Mouse (Mus musculus) forebrain, embryonic 13.5 days (tissue): ENCODE results near the gene Ccdc110. TPM values are rescaled to one million over a fixed set of nuclear protein-coding genes. Genes with fewer than 3 reads are reported as not detected.

ENCODE experiments used
- ATAC-seq: fragments of 200-750 bp; cut with Nextera tagmentation; 2 replicates; pipeline ENCODE4 v1.8.0; 2017
- H3K27ac ChIP-seq: fragments of 300-500 bp; sonication (generic); 2 replicates; pipeline ENCODE4 v1.5.1; 2015; ENCODE audit warnings: inconsistent platforms, mild to moderate bottlenecking, moderate library complexity
- H3K27me3 ChIP-seq: fragments of 300-500 bp; sonication (generic); 2 replicates; pipeline ENCODE4 v1.6.1; 2015; ENCODE audit warnings: mild to moderate bottlenecking, inconsistent platforms
- H3K36me3 ChIP-seq: fragments of 300-500 bp; sonication (generic); 2 replicates; pipeline ENCODE4 v1.6.1; 2015; ENCODE audit warnings: mild to moderate bottlenecking, inconsistent platforms; ENCODE audit not compliant: poor library complexity, severe bottlenecking
- H3K4me1 ChIP-seq: fragments of 300-500 bp; sonication (generic); 2 replicates; pipeline ENCODE4 v1.6.1; 2015; ENCODE audit warnings: inconsistent platforms
- H3K4me2 ChIP-seq: fragments of 300-500 bp; sonication (generic); 2 replicates; pipeline ENCODE4 v1.6.1; 2015; ENCODE audit warnings: inconsistent platforms, mild to moderate bottlenecking, moderate library complexity
- H3K4me3 ChIP-seq: fragments of 300-500 bp; sonication (generic); 2 replicates; pipeline ENCODE4 v1.5.1; 2015; ENCODE audit warnings: mild to moderate bottlenecking, inconsistent platforms
- H3K9ac ChIP-seq: fragments of 300-500 bp; sonication (generic); 2 replicates; pipeline ENCODE4 v1.6.1; 2015; ENCODE audit warnings: mild to moderate bottlenecking, inconsistent platforms
- H3K9me3 ChIP-seq: fragments of 300-500 bp; sonication (generic); replicated peaks from 2 replicates; pipeline ENCODE4 v1.6.1; 2016; ENCODE audit warnings: inconsistent platforms
- WGBS: fragments of 180-500 bp; shearing (Covaris S2); methylation state at CpG from one replicate; pipeline ENCODE4 v1.1.7; 2015; 5-methylcytosine and 5-hydroxymethylcytosine counted together
- polyA plus RNA-seq: library from polyadenylated mRNA; unstranded; fragments of >200 nt; fragmentation: Nextera tagmentation; extraction: Ambion mirVana; gene quantifications from 2 replicates; pipeline ENCODE4 v1.2.1, GENCODE M21; 2015

Gene Ccdc110
- 0.09 and 0.13 TPM in 2 replicates for polyA plus RNA-seq

DNA sequence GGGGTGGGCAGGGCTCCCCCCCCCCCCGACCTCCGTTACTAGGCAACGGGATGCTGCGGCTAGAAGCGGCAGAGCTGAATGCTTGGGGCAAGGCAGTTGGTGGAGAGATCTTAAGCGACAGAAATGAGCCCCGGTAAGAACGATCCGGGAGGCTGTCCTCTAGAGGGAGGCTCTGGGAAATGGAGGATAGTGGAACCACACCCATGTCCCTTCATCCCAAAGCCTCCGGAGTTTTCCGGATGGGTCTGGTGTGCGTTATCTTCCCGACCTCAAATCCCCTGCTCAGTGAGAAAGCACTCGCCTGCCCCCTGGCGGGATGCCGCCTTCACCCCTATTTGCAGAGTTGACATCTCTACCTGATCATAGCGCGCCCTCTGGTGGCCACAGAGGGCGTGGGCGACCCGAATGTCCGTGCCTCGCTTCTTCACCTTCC is at the start of gene Ccdc110:
TSS of gene Ccdc110 (plus strand) at position 38 of the 433 bp plus-strand sequence.
- H3K27me3 ChIP-seq, result peaks cover 4% of the 10 kb centered on the region; the same call in 1 of the 2 replicates
- no peaks in the 10 kb centered on the region for H3K4me1 ChIP-seq
- 0 out of 2 replicates have a peak, but pooled peaks cover 9% of the 10 kb centered on the region for H3K9me3 ChIP-seq
- peak within 1 kb of the TSS; percentile 14 for H3K9ac ChIP-seq
- H3K4me2 ChIP-seq, result peak within 1 kb of the TSS; percentile 66
- no peak within 1 kb of the TSS for H3K27ac ChIP-seq
- peak within 1 kb of the TSS; percentile 38 for H3K4me3 ChIP-seq
- WGBS, result 1% methylated on average over 23 of the region's 23 CpGs
- peak; percentile 94 for ATAC-seq
- no peaks in the 10 kb centered on the region for H3K36me3 ChIP-seq

DNA sequence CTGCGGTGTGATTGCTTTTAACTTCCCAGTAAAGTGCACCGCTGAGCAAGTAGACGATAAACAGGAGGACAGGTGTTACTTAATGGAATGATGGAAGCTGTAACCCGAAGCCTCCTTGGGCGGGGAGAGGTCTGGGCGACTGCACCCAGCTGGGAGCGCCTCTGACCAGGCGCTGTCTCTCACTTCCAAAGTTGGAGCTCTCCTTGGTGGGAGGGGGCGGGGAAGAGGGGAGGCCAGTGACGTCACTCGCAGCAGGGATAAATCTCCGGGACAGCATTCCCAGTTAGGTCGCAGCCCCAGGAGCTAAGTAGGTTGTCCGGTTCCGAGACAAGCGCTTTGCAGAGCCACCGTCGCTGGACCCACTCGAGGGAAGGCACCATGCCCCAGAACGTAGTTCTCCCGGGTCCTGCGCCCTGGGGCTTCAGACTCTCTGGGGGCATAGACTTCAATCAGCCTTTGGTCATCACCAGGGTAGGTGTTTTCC is 49.2 kb upstream of the Ccdc110 start, which contains the start of gene Pdlim3:
TSS of gene Pdlim3 (plus strand) at position 260 of the 484 bp plus-strand sequence.
- H3K9ac ChIP-seq, result peak within 1 kb of the TSS; percentile 50
- peak within 1 kb of the TSS; percentile 38 for H3K4me3 ChIP-seq
- WGBS, result 1% methylated on average over 22 of the region's 22 CpGs
- ATAC-seq, result 0 out of 2 replicates have a peak, but pooled peaks have one; percentile 55
- H3K36me3 ChIP-seq, result no peaks in the 10 kb centered on the region
- H3K27ac ChIP-seq, result no peak within 1 kb of the TSS
- H3K4me2 ChIP-seq, result peak within 1 kb of the TSS; percentile 81
- H3K9me3 ChIP-seq, result peaks cover under 1% of the 10 kb centered on the region; the same call in 1 of the 2 replicates
- H3K4me1 ChIP-seq, result peaks cover 15% of the 10 kb centered on the region
- peaks cover 22% of the 10 kb centered on the region; the same call in 1 of the 2 replicates for H3K27me3 ChIP-seq

DNA sequence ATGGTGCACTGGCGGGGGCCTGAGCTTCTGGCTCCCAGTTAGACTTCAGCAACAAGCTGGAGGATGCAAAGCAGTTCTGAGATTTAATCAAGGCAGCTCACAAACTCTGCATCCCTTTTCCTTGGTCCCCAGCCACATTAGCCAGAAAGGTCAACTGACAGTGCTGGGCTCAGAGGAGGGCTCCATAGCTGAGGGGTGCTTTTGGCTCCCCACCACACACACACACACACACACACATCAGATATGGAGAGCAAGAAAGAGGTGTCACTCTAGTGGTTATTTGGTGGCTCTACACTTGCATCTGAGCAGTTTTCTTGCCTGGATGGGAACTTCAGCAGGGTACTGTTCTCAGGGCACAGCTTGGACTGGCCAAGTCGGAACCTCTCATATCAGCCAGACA is 48.6 kb upstream of the Ccdc110 start:
- H3K27ac ChIP-seq, result no peak overlapping the region
- H3K4me3 ChIP-seq, result peak overlapping the region; percentile 38
- 34% methylated on average over 2 of the region's 2 CpGs for WGBS
- H3K9ac ChIP-seq, result peak overlapping the region; percentile 50; the same call in 1 of the 2 replicates
- H3K27me3 ChIP-seq, result peaks cover 22% of the 10 kb centered on the region; the same call in 1 of the 2 replicates
- peak overlapping the region; percentile 81 for H3K4me2 ChIP-seq
- H3K9me3 ChIP-seq, result no peaks in the 10 kb centered on the region
- peaks cover 15% of the 10 kb centered on the region for H3K4me1 ChIP-seq
- no peaks in the 10 kb centered on the region for H3K36me3 ChIP-seq
- ATAC-seq, result no peak

DNA sequence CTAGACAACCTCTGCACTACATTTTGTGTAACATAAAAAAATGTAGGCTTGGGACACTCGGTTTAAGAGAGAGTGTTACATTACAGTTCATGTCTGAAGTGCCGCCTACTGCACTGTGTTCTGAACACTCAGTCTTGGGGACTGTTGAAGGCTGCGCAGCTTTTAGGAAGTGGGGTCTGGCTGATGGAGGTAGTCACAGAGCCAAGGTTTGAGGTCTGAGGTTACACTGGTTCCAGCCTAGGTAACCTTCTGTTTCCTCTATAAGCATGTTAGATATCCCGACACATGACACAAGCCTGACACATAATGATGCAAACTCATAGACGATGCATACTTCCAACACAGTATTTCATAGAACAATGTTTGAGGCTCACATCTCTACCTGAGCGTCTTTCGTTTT is 44.7 kb upstream of the Ccdc110 start:
- no peaks in the 10 kb centered on the region for H3K36me3 ChIP-seq
- WGBS, result 97% methylated on average over 7 of the region's 7 CpGs
- no peaks in the 10 kb centered on the region for H3K9me3 ChIP-seq
- ATAC-seq, result no peak
- H3K27me3 ChIP-seq, result 0 out of 2 replicates have a peak, but pooled peaks cover 9% of the 10 kb centered on the region
- peaks cover 9% of the 10 kb centered on the region for H3K4me1 ChIP-seq
- H3K27ac ChIP-seq, result no peak overlapping the region
- no peak overlapping the region for H3K9ac ChIP-seq
- H3K4me3 ChIP-seq, result no peak overlapping the region
- H3K4me2 ChIP-seq, result no peak overlapping the region

DNA sequence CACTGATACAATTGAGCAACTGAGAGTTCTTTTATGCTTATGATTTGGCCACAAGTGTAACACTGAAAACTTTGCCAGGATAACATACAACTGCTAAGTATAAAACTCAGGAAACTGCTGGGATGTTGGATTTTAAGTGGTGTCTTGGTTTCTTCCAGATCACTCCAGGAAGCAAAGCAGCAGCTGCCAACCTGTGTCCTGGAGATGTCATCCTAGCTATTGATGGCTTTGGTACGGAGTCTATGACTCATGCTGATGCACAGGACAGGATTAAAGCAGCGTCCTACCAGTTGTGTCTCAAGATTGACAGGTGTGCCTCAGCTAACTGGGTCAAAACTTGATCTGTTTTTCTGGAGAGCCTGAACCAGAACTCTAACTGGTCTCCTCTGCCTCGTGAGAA is 37.8 kb upstream of the Ccdc110 start:
- no peak for ATAC-seq

DNA sequence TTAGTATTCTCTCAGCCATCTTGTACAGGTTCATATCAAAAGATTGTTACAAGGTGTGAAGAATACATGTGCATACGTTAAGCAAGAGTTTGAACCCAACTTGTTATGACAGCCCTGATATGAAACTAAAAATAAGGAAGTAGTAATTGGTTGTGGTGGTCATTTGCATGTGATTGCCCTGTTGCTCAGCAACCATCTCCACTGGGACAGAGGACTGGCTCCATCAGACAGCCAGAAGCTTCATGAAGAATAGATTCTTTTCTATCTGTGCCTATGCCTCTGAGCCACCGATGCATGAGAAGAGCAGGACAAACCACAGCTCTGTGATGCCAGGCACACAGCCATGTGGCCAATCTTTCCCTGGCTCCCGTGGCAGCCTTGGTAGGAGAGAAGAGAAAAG is 34.6 kb upstream of the Ccdc110 start:
- peaks cover 8% of the 10 kb centered on the region; the same call in 1 of the 2 replicates for H3K27me3 ChIP-seq
- WGBS, result 67% methylated on average over 3 of the region's 3 CpGs
- ATAC-seq, result no peak
- no peak overlapping the region for H3K4me3 ChIP-seq
- H3K36me3 ChIP-seq, result no peaks in the 10 kb centered on the region
- H3K27ac ChIP-seq, result no peak overlapping the region
- 0 out of 2 replicates have a peak, but pooled peaks cover 4% of the 10 kb centered on the region for H3K9me3 ChIP-seq
- no peak overlapping the region for H3K4me2 ChIP-seq
- no peak overlapping the region for H3K9ac ChIP-seq
- no peaks in the 10 kb centered on the region; the same call in 1 of the 2 replicates for H3K4me1 ChIP-seq

More for the DNA sequence above, 37.8 kb upstream of the Ccdc110 start:
- 87% methylated on average over 3 of the region's 3 CpGs for WGBS
- H3K4me3 ChIP-seq, result no peak overlapping the region
- no peak overlapping the region for H3K4me2 ChIP-seq
- H3K36me3 ChIP-seq, result no peaks in the 10 kb centered on the region
- H3K27me3 ChIP-seq, result no peaks in the 10 kb centered on the region
- H3K4me1 ChIP-seq, result no peaks in the 10 kb centered on the region; the same call in 1 of the 2 replicates
- H3K9me3 ChIP-seq, result 0 out of 2 replicates have a peak, but pooled peaks cover 4% of the 10 kb centered on the region
- no peak overlapping the region for H3K9ac ChIP-seq
- H3K27ac ChIP-seq, result no peak overlapping the region

DNA sequence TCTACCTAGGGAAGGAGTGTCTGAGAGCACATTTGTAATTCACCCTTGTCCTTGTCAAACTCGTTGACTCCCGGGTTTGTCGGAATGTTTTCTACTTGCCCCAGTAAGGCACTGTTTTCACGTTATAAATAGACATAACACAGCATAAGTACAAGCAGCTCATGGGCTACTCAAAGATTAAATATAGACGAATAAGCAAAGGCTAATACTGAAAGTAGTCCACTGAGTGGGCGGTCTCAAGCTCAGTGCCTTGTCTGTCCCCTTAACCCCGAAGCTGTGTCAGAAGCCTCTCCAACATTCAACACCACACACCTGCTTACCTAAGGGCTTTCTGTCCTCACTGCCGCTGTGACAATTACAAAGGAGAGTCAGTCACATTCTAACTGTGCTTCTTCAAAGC is 32.8 kb upstream of the Ccdc110 start:
- Histone ChIP-seq H3K36me3 (no peaks in the 10 kb centered on the region), H3K4me3 (no peak overlapping the region), H3K27ac (no peak overlapping the region), H3K27me3 (peaks cover 8% of the 10 kb centered on the region; the same call in 1 of the 2 replicates), H3K9ac (no peak overlapping the region), H3K4me2 (no peak overlapping the region), H3K4me1 (peaks cover 16% of the 10 kb centered on the region), H3K9me3 (no peaks in the 10 kb centered on the region)
- no peak for ATAC-seq
- 74% methylated on average over 8 of the region's 8 CpGs for WGBS

DNA sequence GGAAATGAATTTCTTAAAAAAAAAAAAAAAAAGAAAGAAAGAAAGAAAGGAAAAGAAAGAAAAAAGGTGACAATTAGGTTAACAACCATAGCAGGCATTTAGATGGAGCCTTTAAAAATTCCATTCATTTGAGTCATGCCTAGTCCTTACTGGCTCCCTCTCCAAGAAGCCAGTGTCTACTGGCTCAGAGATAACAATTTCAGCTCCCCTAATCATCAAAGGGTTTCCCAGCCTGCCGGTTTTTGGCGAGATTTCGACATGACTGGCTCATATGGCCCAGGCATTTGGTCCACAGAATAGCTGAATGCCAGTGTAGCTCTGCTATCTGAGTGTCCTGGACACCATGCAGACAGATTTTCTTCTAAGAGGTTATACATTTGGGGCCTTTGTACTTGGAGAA is 30.8 kb upstream of the Ccdc110 start:
- no peaks in the 10 kb centered on the region for H3K9me3 ChIP-seq
- WGBS, result 42% methylated on average over 3 of the region's 3 CpGs

DNA sequence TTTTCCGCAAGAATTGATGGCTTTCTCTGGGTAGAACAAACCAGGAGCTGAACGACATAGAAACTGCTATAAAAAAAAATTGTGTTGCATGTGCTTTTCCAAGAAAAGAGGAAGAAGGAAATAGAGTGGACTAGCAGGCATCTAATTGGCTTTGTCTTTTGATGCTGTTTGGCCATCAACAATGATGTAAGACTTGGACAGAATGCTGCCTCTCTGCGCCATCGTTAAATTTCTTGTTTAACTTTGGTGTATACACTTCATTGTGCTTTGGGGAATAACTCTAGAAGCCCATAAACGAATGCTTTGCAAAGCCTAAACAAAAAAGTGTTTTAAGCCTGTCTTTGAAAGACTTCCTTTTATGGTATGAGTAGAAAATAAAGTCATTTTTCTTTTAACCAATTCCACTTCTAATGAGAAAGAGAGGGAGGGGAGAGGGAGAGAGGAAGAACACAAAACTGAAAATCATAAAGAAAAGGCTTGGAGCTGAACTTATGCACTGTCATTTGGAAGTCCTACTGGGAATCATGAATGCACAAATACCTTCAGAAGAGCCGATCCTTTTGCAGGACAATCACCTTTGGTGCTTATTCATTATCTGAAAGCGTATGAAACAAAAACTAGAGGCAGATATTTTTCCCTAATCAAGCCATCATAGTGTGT is 28.7 kb upstream of the Ccdc110 start:
- ATAC-seq, result peak; percentile 48; the same call in 1 of the 2 replicates
- 13% methylated on average over 7 of the region's 7 CpGs for WGBS

More for the DNA sequence above, 30.8 kb upstream of the Ccdc110 start:
- H3K36me3 ChIP-seq, result no peaks in the 10 kb centered on the region
- H3K27ac ChIP-seq, result no peak overlapping the region
- ATAC-seq, result no peak
- no peak overlapping the region for H3K4me2 ChIP-seq
- H3K4me1 ChIP-seq, result peaks cover 28% of the 10 kb centered on the region
- no peak overlapping the region for H3K4me3 ChIP-seq
- H3K27me3 ChIP-seq, result peaks cover 8% of the 10 kb centered on the region; the same call in 1 of the 2 replicates
- H3K9ac ChIP-seq, result no peak overlapping the region

DNA sequence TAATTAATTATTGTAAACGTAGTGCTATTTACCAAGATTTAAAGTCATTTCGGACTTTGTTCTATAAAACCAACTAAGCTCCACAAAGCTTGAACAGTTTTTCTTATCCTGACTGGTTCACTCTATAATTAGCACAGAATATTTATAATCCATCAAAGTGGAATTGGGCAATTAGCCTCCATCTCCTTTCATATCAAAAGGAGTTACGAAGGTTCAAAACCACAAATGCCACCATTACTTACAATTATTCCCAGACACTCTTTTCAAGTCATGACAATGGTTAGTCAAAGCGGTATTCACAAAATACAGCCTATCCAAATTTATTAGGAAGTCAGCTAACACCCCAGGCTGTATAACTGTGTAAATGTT is 28.2 kb upstream of the Ccdc110 start:
- peak; percentile 50; the same call in 1 of the 2 replicates for ATAC-seq
- peaks cover 13% of the 10 kb centered on the region for H3K27me3 ChIP-seq
- H3K36me3 ChIP-seq, result no peaks in the 10 kb centered on the region
- H3K27ac ChIP-seq, result no peak overlapping the region
- 27% methylated on average over 4 of the region's 4 CpGs for WGBS
- peaks cover 34% of the 10 kb centered on the region for H3K4me1 ChIP-seq
- no peak overlapping the region for H3K9ac ChIP-seq
- H3K9me3 ChIP-seq, result no peaks in the 10 kb centered on the region
- no peak overlapping the region for H3K4me2 ChIP-seq
- H3K4me3 ChIP-seq, result no peak overlapping the region

More for the DNA sequence above, 28.7 kb upstream of the Ccdc110 start:
- Histone ChIP-seq H3K4me1 (peaks cover 34% of the 10 kb centered on the region), H3K4me3 (no peak overlapping the region), H3K36me3 (no peaks in the 10 kb centered on the region), H3K9me3 (no peaks in the 10 kb centered on the region), H3K27me3 (peaks cover 13% of the 10 kb centered on the region), H3K4me2 (no peak overlapping the region; the same call in 1 of the 2 replicates), H3K27ac (no peak overlapping the region), H3K9ac (no peak overlapping the region)

DNA sequence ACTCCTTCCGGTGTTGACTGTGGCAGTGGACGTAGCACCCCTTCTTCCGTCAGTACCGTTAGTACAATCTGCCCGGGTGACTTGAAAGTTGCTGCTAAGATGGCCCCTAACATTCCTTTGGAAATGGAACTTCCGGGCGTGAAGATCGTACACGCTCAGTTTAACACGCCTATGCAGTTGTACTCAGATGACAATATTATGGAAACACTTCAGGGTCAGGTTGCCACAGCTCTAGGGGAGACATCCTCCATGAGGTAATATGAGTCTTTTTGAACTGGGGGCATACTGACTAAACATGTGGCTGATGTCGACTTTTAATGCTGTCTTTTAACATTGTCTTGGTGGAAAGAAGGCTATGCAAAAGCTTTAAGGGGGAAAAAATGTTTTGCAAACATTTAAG is 20.7 kb upstream of the Ccdc110 start:
- H3K27me3 ChIP-seq, result peaks cover 5% of the 10 kb centered on the region; the same call in 1 of the 2 replicates

DNA sequence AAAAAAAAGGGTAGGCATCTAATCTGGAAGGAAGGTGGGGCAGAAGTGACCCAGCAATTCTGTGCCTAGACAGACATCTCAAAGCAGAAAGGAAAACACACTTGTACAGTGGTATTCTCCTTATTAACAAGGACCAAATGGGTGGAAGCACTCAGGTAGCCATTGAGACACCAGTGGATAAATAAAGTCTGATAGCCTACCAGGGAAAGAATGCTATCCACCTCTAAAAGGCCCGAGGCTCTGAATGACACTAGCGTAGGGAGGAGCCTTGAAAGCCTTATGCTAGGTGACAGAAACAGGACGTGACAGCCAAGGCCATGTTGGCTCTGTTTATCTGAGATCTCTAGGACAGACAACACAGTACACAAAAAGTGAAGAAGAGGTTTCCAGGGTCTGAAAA is 17.9 kb upstream of the Ccdc110 start:
- Histone ChIP-seq H3K36me3 (no peaks in the 10 kb centered on the region), H3K27ac (no peak overlapping the region), H3K4me1 (no peaks in the 10 kb centered on the region), H3K9ac (no peak overlapping the region), H3K9me3 (no peaks in the 10 kb centered on the region), H3K4me2 (no peak overlapping the region), H3K4me3 (no peak overlapping the region), H3K27me3 (no peaks in the 10 kb centered on the region)
- ATAC-seq, result no peak
- 93% methylated on average over 3 of the region's 3 CpGs for WGBS

More for the DNA sequence above, 20.7 kb upstream of the Ccdc110 start:
- no peak overlapping the region for H3K4me3 ChIP-seq
- H3K4me2 ChIP-seq, result no peak overlapping the region
- H3K36me3 ChIP-seq, result no peaks in the 10 kb centered on the region
- no peak overlapping the region for H3K27ac ChIP-seq
- WGBS, result 92% methylated on average over 11 of the region's 11 CpGs
- ATAC-seq, result no peak
- no peak overlapping the region for H3K9ac ChIP-seq
- no peaks in the 10 kb centered on the region for H3K9me3 ChIP-seq
- H3K4me1 ChIP-seq, result peaks cover 6% of the 10 kb centered on the region
